Mouse (Mus musculus) CH12F3 (cell line): ENCODE measurements around the gene Anks1.
"Not testable (repeated sequence)": the region's sequence is repeated elsewhere in the genome, so short reads cannot be mapped to it uniquely, and the experiment has no call there.

Experiments
- in situ Hi-C: fragments of 300-500 bp; cut with MboI; formaldehyde crosslinking; loops from 2 replicates; pipeline ENCODE4 v1.14.3; 2020; ENCODE audit warnings: low sequenced_read_pairs

Gene Anks1

DNA sequence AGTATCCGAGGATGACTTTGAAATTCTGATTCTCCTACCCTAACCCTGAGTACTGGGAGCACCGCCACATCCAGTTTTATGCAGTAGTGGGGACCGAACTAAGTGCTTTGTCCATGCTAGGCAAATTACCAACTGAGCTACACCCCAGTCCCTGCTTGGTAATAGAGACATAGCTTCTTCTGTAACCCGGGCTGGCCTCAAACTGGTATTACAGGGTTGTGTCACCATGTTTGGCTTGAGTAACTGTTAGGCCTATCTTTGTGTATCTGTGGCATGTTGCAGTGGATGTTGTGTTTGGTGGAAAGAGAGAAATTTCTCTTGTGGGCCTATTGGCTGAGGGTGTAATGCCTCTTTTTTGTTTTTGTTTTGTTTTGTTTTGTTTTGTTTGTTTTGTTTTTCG, 21.2 kb downstream of the Anks1 start:
- in situ Hi-C loops = no loop called here

DNA sequence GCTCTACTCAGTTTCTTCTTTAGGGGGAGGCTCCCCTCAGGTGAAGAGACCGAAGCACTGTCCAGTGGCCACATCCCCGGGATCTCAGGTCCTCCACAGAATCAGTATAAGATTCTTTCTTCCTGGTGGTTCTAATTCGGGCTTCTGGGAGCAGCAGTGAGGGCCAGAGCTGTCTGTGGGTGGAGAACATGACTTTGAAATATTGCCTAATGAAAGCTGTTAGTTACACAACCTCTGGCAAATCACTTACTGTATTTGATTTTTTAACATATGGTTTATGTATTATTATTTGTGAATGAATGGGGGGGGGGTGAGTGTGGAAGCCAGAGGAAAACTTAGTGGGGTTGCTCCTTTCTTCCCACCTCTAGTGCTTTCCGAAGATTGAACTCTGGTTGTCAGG, 22.7 kb downstream of the Anks1 start:
- in situ Hi-C loops = no loop called here

GRCm38 (mm10) chr17:27934136-27934910, 25.2 kb downstream of the Anks1 start:
- in situ Hi-C loops = no loop called here

DNA sequence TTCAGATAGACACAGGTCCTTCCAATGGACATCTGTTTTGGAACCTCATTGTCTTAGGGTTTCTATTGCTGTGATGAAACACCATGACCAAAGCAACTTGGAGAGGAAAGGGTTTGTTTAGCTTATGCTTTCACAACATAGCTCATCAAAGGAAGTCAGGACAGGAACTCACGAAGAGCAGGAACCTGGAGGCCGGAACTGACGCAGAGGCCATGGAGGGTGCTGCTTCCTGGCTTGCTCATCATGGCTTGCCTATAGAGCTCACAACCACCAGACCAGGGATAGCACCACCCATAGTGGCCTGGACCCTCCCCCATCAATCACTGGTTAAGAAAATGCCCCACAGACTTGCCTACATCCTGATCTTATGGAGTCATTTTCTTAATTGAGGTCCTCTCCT, 26.0 kb downstream of the Anks1 start:
- in situ Hi-C loops = no loop called here

DNA sequence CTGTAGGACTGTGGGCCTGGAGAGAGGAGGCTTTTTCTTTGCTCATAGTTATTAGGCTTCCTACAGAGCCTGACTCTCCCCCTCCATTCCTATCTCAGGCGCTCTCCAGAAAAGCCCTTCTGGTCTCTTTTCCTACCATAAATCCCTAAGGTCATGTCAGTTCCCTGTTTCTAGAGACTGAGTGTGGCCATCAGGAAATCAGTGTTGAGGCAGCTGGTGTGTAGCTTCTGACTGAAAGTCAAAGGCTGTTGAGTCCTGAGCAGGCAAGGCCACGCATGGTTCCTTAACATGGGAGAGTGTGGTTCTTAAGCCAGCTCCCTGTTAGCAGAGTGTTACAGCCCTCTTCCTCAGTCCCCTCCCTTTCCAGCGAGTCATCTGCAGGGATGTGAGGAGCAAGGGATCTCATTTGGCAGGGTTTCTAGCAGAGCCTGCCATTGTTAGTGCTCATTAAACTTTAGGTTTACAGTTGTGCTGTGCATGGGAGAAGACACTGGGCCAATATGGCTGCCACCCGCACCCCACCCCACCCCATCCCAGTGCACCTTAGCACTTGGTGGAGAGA, 28.0 kb downstream of the Anks1 start:
- in situ Hi-C loops = no loop called here

- in situ Hi-C loops = no loop called here
These were observed 29.1 kb downstream of the Anks1 start for GRCm38 (mm10) chr17:27938121-27938754.

DNA sequence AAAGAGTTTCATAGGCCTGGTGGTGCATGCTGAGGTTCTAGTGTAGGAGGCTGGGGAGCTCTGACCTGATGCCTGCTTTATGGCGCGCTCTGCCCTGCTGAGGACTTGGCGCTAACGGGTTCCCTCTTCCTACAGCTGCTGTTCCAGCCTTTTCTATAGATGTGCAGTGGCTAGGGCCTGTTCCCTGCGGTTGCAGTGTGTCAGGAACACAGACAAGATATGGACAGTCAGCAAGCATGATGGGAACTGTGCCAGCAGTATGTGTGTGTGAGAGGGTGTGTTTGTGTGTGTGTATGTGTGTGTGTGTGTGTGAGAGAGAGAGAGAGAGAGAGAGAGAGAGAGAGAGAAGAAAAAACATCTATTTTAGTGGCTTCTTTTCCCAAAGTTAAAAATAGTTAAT, 29.9 kb downstream of the Anks1 start:
- in situ Hi-C loops = no loop called here

- in situ Hi-C loops = no loop called here
These were observed 31.2 kb downstream of the Anks1 start for GRCm38 (mm10) chr17:27940352-27940751.

DNA sequence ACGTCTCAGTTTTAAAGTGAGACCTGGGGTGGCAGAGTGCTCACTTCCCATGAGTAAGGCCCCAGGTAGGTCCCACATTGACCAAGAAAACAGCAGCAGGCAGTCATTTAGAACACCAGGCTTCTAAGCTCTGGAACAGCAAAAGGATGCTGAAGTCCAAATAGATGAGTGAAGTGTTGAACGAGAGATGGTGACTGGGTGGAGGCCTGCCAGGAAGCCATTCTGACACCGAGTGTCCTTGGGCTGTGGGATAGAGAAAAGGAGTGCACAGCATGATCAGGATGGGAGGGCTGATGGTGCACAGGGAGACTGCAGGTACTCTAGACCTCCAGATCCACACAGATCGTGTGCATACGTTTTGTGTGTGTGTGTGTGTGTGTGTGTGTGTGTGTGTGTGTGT, 32.1 kb downstream of the Anks1 start:
- in situ Hi-C loops = no loop called here

DNA sequence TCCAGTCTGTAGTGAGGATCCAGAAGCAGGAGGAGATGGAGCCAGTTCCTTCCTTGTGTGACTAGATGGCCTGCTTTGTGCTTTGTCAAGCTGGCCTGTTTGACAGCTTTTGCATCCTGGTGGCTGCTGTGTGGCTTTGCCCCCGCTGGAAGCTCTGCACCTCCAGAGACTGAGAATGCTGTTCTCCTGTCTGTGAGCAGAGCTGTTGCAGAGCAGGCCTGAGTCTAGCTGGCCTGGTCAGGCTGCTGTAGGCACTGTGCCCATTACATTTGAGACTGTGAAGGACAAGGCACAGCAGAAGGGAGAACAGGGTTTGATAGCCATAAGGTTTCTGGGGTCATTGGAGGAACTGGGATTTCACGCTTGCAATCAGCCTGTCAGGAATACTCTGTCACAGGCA, 32.6 kb downstream of the Anks1 start:
- in situ Hi-C loops = no loop called here

- in situ Hi-C loops = no loop called here
These were observed 33.0 kb downstream of the Anks1 start for GRCm38 (mm10) chr17:27942131-27942530.

- in situ Hi-C loops = no loop called here
These were observed 36.6 kb downstream of the Anks1 start for GRCm38 (mm10) chr17:27945546-27946216.

GRCm38 (mm10) chr17:27946371-27946770, 37.3 kb downstream of the Anks1 start:
- in situ Hi-C loops = no loop called here

DNA sequence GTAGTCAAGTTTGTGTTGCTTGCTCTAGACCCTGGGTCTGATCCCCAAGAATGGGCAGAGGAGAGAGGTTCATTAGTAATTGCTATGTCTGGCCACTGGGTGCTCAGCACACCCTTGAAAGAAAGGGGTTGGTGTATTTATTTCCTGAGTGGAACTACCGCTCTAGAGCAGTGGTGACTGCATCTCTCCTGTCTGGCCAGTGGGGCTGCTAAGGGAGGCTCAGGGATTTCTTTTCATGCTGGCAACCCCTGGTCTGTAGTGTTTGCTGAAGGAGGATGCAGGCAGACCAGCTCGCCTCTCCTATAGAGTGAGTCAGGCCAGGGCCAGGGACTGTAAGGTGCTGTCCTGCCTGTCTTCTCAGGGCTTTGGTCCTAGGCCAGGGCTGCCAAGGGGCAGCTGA, 38.0 kb downstream of the Anks1 start:
- in situ Hi-C loops = no loop called here

GRCm38 (mm10) chr17:27953136-27953535, 44.0 kb downstream of the Anks1 start:
- in situ Hi-C loops = no loop called here

DNA sequence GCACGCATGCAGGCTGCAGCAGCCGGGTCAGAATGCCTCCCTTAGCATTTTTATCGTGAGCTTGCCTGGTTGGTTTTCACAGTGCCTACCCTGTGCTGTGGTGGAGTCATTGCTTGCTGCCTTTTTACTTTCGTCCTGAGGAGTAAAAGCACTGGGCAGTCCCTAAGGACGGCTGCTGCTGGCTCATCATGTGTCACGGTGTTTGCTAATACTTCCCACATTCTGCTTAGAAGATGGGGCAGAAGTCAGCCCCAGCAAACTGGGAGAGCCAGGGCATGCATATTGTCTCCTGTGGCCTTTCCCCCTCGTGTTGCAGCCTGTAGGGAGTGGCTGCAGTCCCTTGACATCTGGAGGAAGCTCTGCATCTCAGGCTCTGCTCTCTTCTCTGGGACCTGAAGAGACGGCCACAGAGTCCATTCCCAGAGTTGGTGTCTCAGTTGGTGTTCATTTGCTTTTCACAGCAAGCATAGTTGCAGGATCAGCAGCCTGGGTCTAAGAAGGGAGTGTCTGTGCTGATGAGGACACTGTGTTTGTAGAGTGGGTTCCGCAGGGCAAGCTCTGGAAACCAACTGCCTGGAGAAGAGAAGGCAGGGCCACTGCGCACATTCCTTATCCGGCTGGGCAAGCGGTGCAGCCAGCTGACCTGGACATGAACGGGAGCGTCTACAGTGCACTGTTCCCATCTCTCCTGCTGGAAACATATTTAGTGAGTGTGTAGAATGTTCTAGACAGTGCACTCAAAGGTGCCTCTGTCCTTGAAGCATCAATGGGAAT, 45.7 kb downstream of the Anks1 start:
- in situ Hi-C loops = no loop called here

DNA sequence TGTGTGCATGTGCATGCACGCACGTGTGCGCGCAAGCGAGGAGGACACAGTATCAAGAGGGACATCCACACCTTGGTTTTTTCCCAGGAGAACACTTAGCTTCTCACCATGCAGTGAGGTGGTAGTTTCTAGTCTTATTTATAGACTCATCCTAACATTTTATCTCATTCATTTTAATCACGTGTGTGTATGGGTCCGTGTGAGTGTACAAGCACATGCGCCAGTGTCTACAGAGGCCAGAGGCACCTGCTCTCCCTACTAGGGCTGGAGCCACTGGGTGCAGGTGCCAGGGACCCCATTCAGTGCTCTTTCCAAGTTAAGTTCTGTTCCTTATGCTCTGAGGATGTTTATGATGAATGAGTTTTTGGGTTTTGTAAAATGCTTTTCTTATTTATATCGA, 48.5 kb downstream of the Anks1 start:
- in situ Hi-C loops = no loop called here

DNA sequence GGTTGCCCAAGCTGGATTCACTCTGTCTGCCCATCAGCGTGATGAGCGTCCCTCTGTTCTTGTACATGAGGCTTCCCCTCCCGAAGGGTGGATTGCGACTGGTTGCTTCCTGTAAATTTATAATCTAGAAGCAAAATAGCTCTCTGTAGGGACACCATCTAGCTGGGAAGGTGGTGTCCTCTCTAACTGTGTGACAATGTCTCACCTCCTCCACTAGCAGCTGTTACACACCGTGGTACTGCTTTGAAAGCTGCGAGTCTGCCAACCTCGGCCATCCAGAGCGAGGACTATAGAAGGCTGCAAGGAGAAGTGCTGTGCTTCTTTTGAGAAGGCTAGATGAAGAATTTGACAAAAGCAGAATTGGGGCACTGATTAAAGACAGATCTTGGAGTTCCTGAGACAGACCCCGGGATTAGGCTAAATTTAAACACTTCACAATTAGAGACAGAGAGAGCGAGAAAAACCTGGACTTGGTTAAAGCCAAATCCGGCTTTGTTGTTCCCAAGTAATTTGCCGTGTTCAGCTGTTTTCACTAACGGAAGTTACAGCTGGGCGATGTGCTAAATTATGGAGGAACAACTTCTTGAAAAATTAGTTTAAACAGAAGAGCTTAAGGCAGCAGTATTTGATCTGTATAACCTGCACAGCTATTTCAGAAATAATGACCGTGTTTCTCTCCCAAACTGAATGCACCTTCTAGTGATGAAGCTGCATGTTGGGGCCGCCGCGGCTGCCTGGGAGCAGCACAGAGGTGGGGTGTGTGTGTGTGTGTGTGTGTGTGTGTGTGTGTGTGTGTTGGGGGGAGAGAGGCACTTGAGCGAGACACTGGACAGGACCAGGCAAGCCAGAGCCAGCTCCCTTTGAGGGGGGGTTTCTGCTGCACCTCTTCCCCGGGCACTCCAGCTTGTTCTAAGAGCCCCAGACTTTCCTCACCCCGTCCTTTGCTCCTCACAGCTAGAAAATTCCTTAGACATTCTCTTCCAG, 51.3 kb downstream of the Anks1 start:
- in situ Hi-C loops = no loop called here

DNA sequence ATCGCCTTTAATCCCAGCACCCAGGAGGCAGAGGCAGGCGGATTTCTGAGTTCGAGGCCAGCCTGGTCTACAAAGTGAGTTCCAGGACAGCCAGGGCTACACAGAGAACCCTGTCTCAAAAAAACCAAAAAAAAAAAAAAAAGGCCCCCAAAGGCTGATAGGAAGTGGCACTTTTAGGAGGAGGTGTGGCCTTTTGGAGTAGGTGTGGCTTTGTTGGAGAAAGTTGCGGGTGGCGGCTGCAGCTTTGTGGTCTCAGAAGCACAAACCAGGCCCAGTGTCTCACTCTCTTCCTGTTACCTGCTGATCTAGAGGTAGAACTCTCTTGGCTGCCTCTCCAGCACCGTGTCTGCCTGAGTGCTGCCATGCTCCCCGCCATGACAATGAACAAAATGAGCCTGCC, 54.0 kb downstream of the Anks1 start:
- in situ Hi-C loops = not testable (repeated sequence)

- in situ Hi-C loops = no loop called here
These were observed 55.5 kb downstream of the Anks1 start for GRCm38 (mm10) chr17:27964607-27965006.
